Mouse (Mus musculus): Measurements from ENCODE around the gene Olfr874. TPM values are rescaled to one million over a fixed set of nuclear protein-coding genes. Genes with fewer than 3 reads are reported as not detected.

Gene Olfr874
- polyA plus RNA-seq (2012; rRNA removed), result 0.26 and 0.53 TPM in 2 replicates

DNA sequence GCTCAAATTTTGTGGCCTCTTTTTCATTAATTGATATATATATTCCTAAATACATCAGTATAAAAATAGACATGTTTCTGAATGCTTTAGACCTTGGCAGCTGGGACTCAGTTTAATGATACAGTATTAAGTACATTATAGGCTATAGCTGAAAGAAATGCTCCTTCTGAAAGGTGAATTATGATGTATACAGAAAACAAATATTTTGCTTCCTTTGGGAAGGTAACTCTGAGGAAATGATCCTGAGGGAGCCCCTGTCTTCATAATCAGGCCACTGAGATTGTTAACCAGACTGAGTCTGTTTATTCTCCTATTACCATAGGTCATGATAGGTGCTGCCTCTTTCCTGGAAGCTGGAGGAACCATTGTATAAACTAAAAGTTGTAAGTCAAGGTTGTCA lies at the start of gene Olfr874:
TSS of gene Olfr874 (plus strand) at position 301 of the 400 bp plus-strand sequence.
- no peaks in the 10 kb centered on the region for H3K36me3 ChIP-seq (ENCODE audit: control insufficient read depth, insufficient read depth, low read length)
- no peak within 1 kb of the TSS for H3K4me3 ChIP-seq (ENCODE audit: control insufficient read depth, low read depth, low read length)
- H3K27me3 ChIP-seq (ENCODE audit: control insufficient read depth, insufficient read depth, low read length), result no peaks in the 10 kb centered on the region
- H3K27ac ChIP-seq (ENCODE audit: control insufficient read depth, insufficient read depth, low read depth, low read length), result no peak within 1 kb of the TSS
- no peak for TF ChIP-seq CTCF (IDR thresholded peaks at IDR 0.05; ENCODE audit: control insufficient read depth, insufficient read depth, insufficient replicate concordance, low read depth, low read length)
- TF ChIP-seq POLR2A (IDR thresholded peaks at IDR 0.05; ENCODE audit: control insufficient read depth, low read depth, low read length), result no peak
- H3K4me1 ChIP-seq (ENCODE audit: control insufficient read depth, insufficient read depth, low read length), result no peaks in the 10 kb centered on the region

DNA sequence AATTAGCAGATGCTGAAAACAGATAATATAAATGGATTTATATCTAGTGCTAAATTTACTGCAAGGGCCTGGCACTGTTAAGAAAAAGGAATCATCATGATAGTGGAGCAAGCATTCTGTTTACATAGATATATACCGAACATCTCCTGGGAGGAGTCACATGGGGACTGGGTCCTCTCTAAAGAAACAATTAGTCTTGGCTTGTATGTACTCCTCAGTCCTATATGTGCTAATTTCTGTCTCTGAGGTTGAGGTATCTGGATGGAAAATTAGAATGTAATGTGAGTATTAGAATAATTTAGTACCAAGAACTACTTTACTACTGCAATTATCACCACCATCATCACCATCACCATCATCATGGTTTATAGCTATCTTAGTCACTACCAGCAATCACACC lies 28.8 kb upstream of the Olfr874 start, which contains the start of gene Olfr160:
TSS of gene Olfr160 (minus strand) at position 101 of the 400 bp plus-strand sequence.
- no peak within 1 kb of the TSS for H3K27ac ChIP-seq (ENCODE audit: control insufficient read depth, insufficient read depth, low read depth, low read length)
- no peaks in the 10 kb centered on the region for H3K27me3 ChIP-seq (ENCODE audit: control insufficient read depth, insufficient read depth, low read length)
- H3K4me1 ChIP-seq (ENCODE audit: control insufficient read depth, insufficient read depth, low read length), result no peaks in the 10 kb centered on the region
- TF ChIP-seq POLR2A (IDR thresholded peaks at IDR 0.05; ENCODE audit: control insufficient read depth, low read depth, low read length) (no peak), CTCF (IDR thresholded peaks at IDR 0.05; ENCODE audit: control insufficient read depth, insufficient read depth, insufficient replicate concordance, low read depth, low read length) (no peak)
- H3K36me3 ChIP-seq (ENCODE audit: control insufficient read depth, insufficient read depth, low read length), result no peaks in the 10 kb centered on the region
- no peak within 1 kb of the TSS for H3K4me3 ChIP-seq (ENCODE audit: control insufficient read depth, low read depth, low read length)

DNA sequence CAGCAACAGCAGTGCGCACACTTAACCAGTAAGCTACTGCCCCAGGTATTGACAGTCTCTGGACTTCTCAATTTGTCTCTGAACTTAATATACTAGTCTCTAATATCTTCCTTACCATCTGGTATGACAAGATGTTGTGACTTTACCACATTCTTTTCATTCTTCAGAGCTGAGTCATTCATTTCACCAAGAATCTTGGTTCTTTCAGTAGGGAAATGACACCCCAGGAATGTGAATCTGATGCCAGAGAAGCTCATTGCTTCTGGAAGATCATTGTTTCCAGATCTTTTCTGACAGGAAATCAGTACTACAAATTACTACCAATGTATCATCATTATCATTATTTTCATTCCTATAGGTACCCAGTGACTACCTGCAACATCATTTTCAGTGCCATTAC lies 10.6 kb upstream of the Olfr874 start:
- H3K4me1 ChIP-seq (ENCODE audit: control insufficient read depth, insufficient read depth, low read length), result no peaks in the 10 kb centered on the region

DNA sequence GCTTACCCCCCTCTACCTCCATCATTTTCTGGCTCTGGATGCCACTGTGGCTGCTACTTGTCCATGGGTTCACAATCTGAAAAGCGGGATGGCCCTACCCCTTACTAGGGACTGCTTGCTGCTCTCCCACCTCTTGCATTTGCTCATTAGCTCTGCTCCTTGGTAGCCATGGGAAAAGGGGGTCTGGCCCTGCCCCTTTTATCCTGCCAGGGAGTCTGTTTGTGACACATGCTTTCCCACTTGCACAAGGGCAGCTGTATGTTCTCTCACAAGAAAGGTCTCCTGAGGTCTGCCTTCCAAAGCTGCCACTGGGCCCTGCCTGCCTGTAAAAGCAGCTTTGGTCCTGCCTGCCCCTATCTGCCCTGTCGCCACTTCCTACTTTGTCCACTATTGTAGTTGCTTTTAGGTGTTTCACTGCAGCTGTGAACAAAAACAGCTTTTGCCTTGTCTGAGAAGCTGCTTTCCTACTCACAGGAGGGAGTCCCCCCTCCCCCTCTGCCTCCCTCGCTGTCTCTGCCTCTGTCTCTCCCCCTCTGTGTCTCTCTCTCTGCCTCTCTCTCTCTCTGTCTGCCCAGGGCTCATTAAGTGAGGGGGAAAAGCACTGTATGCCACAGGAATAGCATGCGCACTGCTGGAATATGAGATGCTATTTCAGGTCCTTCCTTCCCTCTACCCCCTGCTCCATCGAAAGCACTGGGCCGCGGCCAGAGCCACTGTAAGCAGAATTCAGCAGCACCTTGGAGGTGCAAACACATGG lies 5.6 kb downstream of the Olfr874 start:
- H3K36me3 ChIP-seq (ENCODE audit: control insufficient read depth, insufficient read depth, low read length), result no peaks in the 10 kb centered on the region
- TF ChIP-seq POLR2A (IDR thresholded peaks at IDR 0.05; ENCODE audit: control insufficient read depth, low read depth, low read length) (no peak), CTCF (IDR thresholded peaks at IDR 0.05; ENCODE audit: control insufficient read depth, insufficient read depth, insufficient replicate concordance, low read depth, low read length) (no peak)
- H3K4me3 ChIP-seq (ENCODE audit: control insufficient read depth, low read depth, low read length), result no peak overlapping the region
- H3K27ac ChIP-seq (ENCODE audit: control insufficient read depth, insufficient read depth, low read depth, low read length), result no peak overlapping the region
- H3K4me1 ChIP-seq (ENCODE audit: control insufficient read depth, insufficient read depth, low read length), result peaks cover 2% of the 10 kb centered on the region
- H3K27me3 ChIP-seq (ENCODE audit: control insufficient read depth, insufficient read depth, low read length), result no peaks in the 10 kb centered on the region

More for the DNA sequence above, 10.6 kb upstream of the Olfr874 start:
- Histone ChIP-seq H3K27ac (ENCODE audit: control insufficient read depth, insufficient read depth, low read depth, low read length) (no peak overlapping the region), H3K4me3 (ENCODE audit: control insufficient read depth, low read depth, low read length) (no peak overlapping the region), H3K27me3 (ENCODE audit: control insufficient read depth, insufficient read depth, low read length) (no peaks in the 10 kb centered on the region), H3K36me3 (ENCODE audit: control insufficient read depth, insufficient read depth, low read length) (no peaks in the 10 kb centered on the region)
- TF ChIP-seq POLR2A (IDR thresholded peaks at IDR 0.05; ENCODE audit: control insufficient read depth, low read depth, low read length) (no peak), CTCF (IDR thresholded peaks at IDR 0.05; ENCODE audit: control insufficient read depth, insufficient read depth, insufficient replicate concordance, low read depth, low read length) (no peak)

DNA sequence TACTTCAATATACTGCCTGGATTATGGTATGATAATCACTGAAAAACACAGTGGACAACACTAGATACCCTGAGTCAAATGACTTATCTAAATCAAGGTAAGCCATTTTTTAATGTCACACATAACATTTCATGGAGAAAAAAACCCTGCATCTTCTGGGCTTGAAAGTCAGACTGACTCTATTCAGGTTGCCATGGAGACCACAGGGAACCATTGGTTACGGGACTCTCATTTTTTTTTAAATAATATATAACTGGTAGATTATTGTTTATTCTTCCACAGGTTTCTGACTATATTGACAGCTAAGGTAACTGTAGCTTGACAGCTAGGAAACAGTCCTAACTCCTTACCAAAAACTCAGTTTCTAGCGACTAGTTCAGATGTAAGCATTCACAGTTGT lies 6.6 kb downstream of the Olfr874 start:
- H3K27ac ChIP-seq (ENCODE audit: control insufficient read depth, insufficient read depth, low read depth, low read length), result no peak overlapping the region

DNA sequence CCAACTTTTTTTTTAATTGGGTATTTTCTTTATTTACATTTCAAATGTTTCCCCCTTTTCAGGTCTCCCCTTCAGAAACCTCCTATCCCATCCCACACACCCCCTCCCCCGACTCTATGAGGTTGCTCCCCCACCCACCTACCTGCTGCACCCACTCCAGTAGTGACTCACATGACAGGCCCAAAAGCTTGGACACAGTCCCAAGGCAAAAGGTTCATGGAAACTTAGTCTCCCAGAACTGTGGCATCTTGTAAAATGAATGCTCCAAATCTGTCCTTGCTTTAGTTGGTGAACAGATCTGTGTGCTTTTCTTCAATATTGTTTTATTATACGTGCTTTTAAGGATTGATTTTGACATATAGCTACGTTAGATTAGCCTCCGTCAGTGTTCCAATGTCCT lies 7.1 kb downstream of the Olfr874 start:
- Histone ChIP-seq H3K27ac (ENCODE audit: control insufficient read depth, insufficient read depth, low read depth, low read length) (no peak overlapping the region), H3K27me3 (ENCODE audit: control insufficient read depth, insufficient read depth, low read length) (no peaks in the 10 kb centered on the region), H3K36me3 (ENCODE audit: control insufficient read depth, insufficient read depth, low read length) (no peaks in the 10 kb centered on the region), H3K4me1 (ENCODE audit: control insufficient read depth, insufficient read depth, low read length) (peaks cover 2% of the 10 kb centered on the region), H3K4me3 (ENCODE audit: control insufficient read depth, low read depth, low read length) (no peak overlapping the region)
- no peak for TF ChIP-seq CTCF (IDR thresholded peaks at IDR 0.05; ENCODE audit: control insufficient read depth, insufficient read depth, insufficient replicate concordance, low read depth, low read length)
- TF ChIP-seq POLR2A (IDR thresholded peaks at IDR 0.05; ENCODE audit: control insufficient read depth, low read depth, low read length), result no peak

More for the DNA sequence above, 6.6 kb downstream of the Olfr874 start:
- TF ChIP-seq CTCF (IDR thresholded peaks at IDR 0.05; ENCODE audit: control insufficient read depth, insufficient read depth, insufficient replicate concordance, low read depth, low read length), result no peak
- no peak for TF ChIP-seq POLR2A (IDR thresholded peaks at IDR 0.05; ENCODE audit: control insufficient read depth, low read depth, low read length)
- Histone ChIP-seq H3K4me1 (ENCODE audit: control insufficient read depth, insufficient read depth, low read length) (peaks cover 2% of the 10 kb centered on the region), H3K36me3 (ENCODE audit: control insufficient read depth, insufficient read depth, low read length) (no peaks in the 10 kb centered on the region), H3K27me3 (ENCODE audit: control insufficient read depth, insufficient read depth, low read length) (no peaks in the 10 kb centered on the region), H3K4me3 (ENCODE audit: control insufficient read depth, low read depth, low read length) (no peak overlapping the region)

DNA sequence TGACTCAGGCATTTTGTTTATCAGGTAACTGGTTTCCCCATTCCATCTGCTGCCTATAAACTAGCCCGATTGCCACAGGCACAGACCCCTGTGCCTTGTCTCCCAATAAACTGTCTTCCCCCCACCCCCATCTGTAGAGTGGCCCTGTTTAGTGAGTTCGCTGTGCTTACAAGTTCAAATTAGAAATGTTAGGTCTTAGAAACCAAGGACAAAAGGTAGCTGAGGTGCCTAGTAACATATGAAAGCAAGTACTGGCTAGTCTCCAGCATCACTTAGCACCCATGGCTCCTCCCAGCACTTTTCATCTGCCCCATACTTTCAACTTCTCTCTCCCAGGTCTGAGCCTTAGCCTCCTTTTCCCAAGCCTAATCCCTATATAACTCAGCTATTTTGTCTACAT lies 16.8 kb downstream of the Olfr874 start:
- H3K27me3 ChIP-seq (ENCODE audit: control insufficient read depth, insufficient read depth, low read length), result no peaks in the 10 kb centered on the region

More for the DNA sequence above, 16.8 kb downstream of the Olfr874 start:
- Histone ChIP-seq H3K4me3 (ENCODE audit: control insufficient read depth, low read depth, low read length) (no peak overlapping the region), H3K4me1 (ENCODE audit: control insufficient read depth, insufficient read depth, low read length) (no peaks in the 10 kb centered on the region), H3K27ac (ENCODE audit: control insufficient read depth, insufficient read depth, low read depth, low read length) (no peak overlapping the region), H3K36me3 (ENCODE audit: control insufficient read depth, insufficient read depth, low read length) (no peaks in the 10 kb centered on the region)
- TF ChIP-seq CTCF (IDR thresholded peaks at IDR 0.05; ENCODE audit: control insufficient read depth, insufficient read depth, insufficient replicate concordance, low read depth, low read length) (no peak), POLR2A (IDR thresholded peaks at IDR 0.05; ENCODE audit: control insufficient read depth, low read depth, low read length) (no peak)

Measured in testis, adult 2 months (tissue).